Mouse (Mus musculus) midbrain, embryonic 16.5 days (tissue): ENCODE data around the gene Muc13. TPM values are rescaled to one million over a fixed set of nuclear protein-coding genes. Genes with fewer than 3 reads are reported as not detected.

Source experiments
- ATAC-seq: fragments of 200-750 bp; cut with Nextera tagmentation; 2 replicates; pipeline ENCODE4 v1.8.0; 2017; ENCODE audit warnings: moderate TSS enrichment
- H3K27ac ChIP-seq: fragments of 300-500 bp; sonication (generic); 2 replicates; pipeline ENCODE4 v1.5.1; 2014; ENCODE audit warnings: mild to moderate bottlenecking, low read length, mixed read lengths
- H3K27me3 ChIP-seq: fragments of 300-500 bp; sonication (generic); 2 replicates; pipeline ENCODE4 v1.6.1; 2014; ENCODE audit warnings: low read depth, low read length, mixed read lengths; ENCODE audit not compliant: control insufficient read depth, insufficient read depth
- H3K36me3 ChIP-seq: fragments of 300-500 bp; sonication (generic); 2 replicates; pipeline ENCODE4 v1.6.1; 2014; ENCODE audit warnings: mild to moderate bottlenecking, low read length, moderate library complexity, mixed read lengths; ENCODE audit not compliant: control insufficient read depth, insufficient read depth
- H3K4me1 ChIP-seq: fragments of 300-500 bp; sonication (generic); 2 replicates; pipeline ENCODE4 v1.6.1; 2014; ENCODE audit warnings: mild to moderate bottlenecking, low read length, mixed read lengths; ENCODE audit not compliant: control insufficient read depth, insufficient read depth
- H3K4me2 ChIP-seq: fragments of 300-500 bp; sonication (generic); 2 replicates; pipeline ENCODE4 v1.6.1; 2014; ENCODE audit warnings: mild to moderate bottlenecking, low read length, mixed read lengths
- H3K4me3 ChIP-seq: fragments of 300-500 bp; sonication (generic); 2 replicates; pipeline ENCODE4 v1.5.1; 2014; ENCODE audit warnings: low read depth, mild to moderate bottlenecking, low read length, moderate library complexity, mixed read lengths
- H3K9ac ChIP-seq: fragments of 300-500 bp; sonication (generic); 2 replicates; pipeline ENCODE4 v1.6.1; 2014; ENCODE audit warnings: low read depth, low read length, mixed read lengths
- H3K9me3 ChIP-seq: fragments of 300-500 bp; sonication (generic); replicated peaks from 2 replicates; pipeline ENCODE4 v1.6.1; 2014; ENCODE audit warnings: mild to moderate bottlenecking, low read length, mixed read lengths; ENCODE audit not compliant: control insufficient read depth, poor library complexity, severe bottlenecking
- WGBS: fragments of 180-500 bp; shearing (Covaris S2); extraction: QIAGEN DNeasy Blood & Tissue Kit; methylation state at CpG from one replicate; pipeline ENCODE4 v1.1.7; 2014; 5-methylcytosine and 5-hydroxymethylcytosine counted together
- polyA plus RNA-seq: library from polyadenylated mRNA; unstranded; fragments of >200 nt; fragmentation: Nextera tagmentation; extraction: Ambion mirVana; gene quantifications from 2 replicates; pipeline ENCODE4 v1.2.1, GENCODE M21; 2015

The Muc13 gene
- polyA plus RNA-seq: not detected in 2 replicates

GRCm38 (mm10) chr16:33793846-33794791 lies at the start of gene Muc13:
Muc13 (plus strand) TSS chr16:33794037.
- ATAC-seq: no peak
- no peaks in the 10 kb centered on the region for H3K36me3 ChIP-seq
- H3K27me3 ChIP-seq: no peaks in the 10 kb centered on the region
- 89% methylated on average over 10 of the region's 10 CpGs for WGBS
- no peak within 1 kb of the TSS for H3K4me3 ChIP-seq
- H3K9me3 ChIP-seq: no peaks in the 10 kb centered on the region
- no peak within 1 kb of the TSS for H3K4me2 ChIP-seq
- no peak within 1 kb of the TSS for H3K27ac ChIP-seq
- no peak within 1 kb of the TSS for H3K9ac ChIP-seq
- no peaks in the 10 kb centered on the region for H3K4me1 ChIP-seq

GRCm38 (mm10) chr16:33744622-33745419 lies 49.0 kb upstream of the Muc13 start:
- ATAC-seq: peak; percentile 61
- 58% methylated on average over 7 of the region's 7 CpGs for WGBS
- Histone ChIP-seq H3K4me1 (peaks cover 8% of the 10 kb centered on the region; the same call in 1 of the 2 replicates), H3K9me3 (no peaks in the 10 kb centered on the region), H3K27me3 (no peaks in the 10 kb centered on the region), H3K4me3 (no peak overlapping the region), H3K27ac (no peak overlapping the region), H3K36me3 (no peaks in the 10 kb centered on the region), H3K9ac (no peak overlapping the region), H3K4me2 (no peak overlapping the region)

GRCm38 (mm10) chr16:33745457-33745856 lies 48.4 kb upstream of the Muc13 start:
- no peaks in the 10 kb centered on the region for H3K9me3 ChIP-seq
- no peak overlapping the region for H3K4me2 ChIP-seq
- no peak overlapping the region for H3K9ac ChIP-seq
- H3K4me1 ChIP-seq: peaks cover 8% of the 10 kb centered on the region; the same call in 1 of the 2 replicates
- no peak overlapping the region for H3K4me3 ChIP-seq
- no peak overlapping the region for H3K27ac ChIP-seq
- H3K36me3 ChIP-seq: no peaks in the 10 kb centered on the region
- H3K27me3 ChIP-seq: no peaks in the 10 kb centered on the region
- WGBS: 79% methylated on average over 7 of the region's 7 CpGs
- no peak for ATAC-seq

- Histone ChIP-seq H3K36me3 (no peaks in the 10 kb centered on the region), H3K4me2 (no peak overlapping the region), H3K4me3 (no peak overlapping the region), H3K27me3 (no peaks in the 10 kb centered on the region), H3K27ac (no peak overlapping the region), H3K9me3 (no peaks in the 10 kb centered on the region), H3K9ac (no peak overlapping the region), H3K4me1 (peaks cover 5% of the 10 kb centered on the region; the same call in 1 of the 2 replicates)
- no peak for ATAC-seq
- 82% methylated on average over 10 of the region's 10 CpGs for WGBS
Observed at GRCm38 (mm10) chr16:33746074-33746676, 47.7 kb upstream of the Muc13 start.

GRCm38 (mm10) chr16:33747346-33747954 lies 46.4 kb upstream of the Muc13 start:
- Histone ChIP-seq H3K9ac (no peak overlapping the region), H3K9me3 (no peaks in the 10 kb centered on the region), H3K27ac (no peak overlapping the region), H3K4me2 (no peak overlapping the region), H3K27me3 (no peaks in the 10 kb centered on the region), H3K4me3 (no peak overlapping the region), H3K4me1 (no peaks in the 10 kb centered on the region), H3K36me3 (no peaks in the 10 kb centered on the region)
- WGBS: 66% methylated on average over 7 of the region's 7 CpGs
- no peak for ATAC-seq

GRCm38 (mm10) chr16:33747994-33748393 lies 45.8 kb upstream of the Muc13 start:
- H3K9me3 ChIP-seq: no peaks in the 10 kb centered on the region
- H3K27ac ChIP-seq: no peak overlapping the region
- no peak overlapping the region for H3K9ac ChIP-seq
- H3K4me3 ChIP-seq: no peak overlapping the region
- no peaks in the 10 kb centered on the region for H3K36me3 ChIP-seq
- no peak for ATAC-seq
- WGBS: 91% methylated on average over 2 of the region's 2 CpGs
- no peaks in the 10 kb centered on the region for H3K27me3 ChIP-seq
- H3K4me2 ChIP-seq: no peak overlapping the region
- H3K4me1 ChIP-seq: no peaks in the 10 kb centered on the region

- Histone ChIP-seq H3K4me2 (no peak overlapping the region), H3K9ac (no peak overlapping the region), H3K36me3 (no peaks in the 10 kb centered on the region), H3K4me1 (no peaks in the 10 kb centered on the region), H3K9me3 (no peaks in the 10 kb centered on the region), H3K27me3 (no peaks in the 10 kb centered on the region), H3K27ac (no peak overlapping the region), H3K4me3 (no peak overlapping the region)
- WGBS: 55% methylated on average over 13 of the region's 13 CpGs
- no peak for ATAC-seq
Observed at GRCm38 (mm10) chr16:33751152-33751551, 42.7 kb upstream of the Muc13 start.

GRCm38 (mm10) chr16:33751590-33751989 lies 42.2 kb upstream of the Muc13 start:
- H3K4me3 ChIP-seq: no peak overlapping the region
- H3K4me2 ChIP-seq: no peak overlapping the region
- H3K9ac ChIP-seq: no peak overlapping the region
- WGBS: 73% methylated on average over 12 of the region's 12 CpGs
- H3K27me3 ChIP-seq: no peaks in the 10 kb centered on the region
- no peak for ATAC-seq
- H3K4me1 ChIP-seq: no peaks in the 10 kb centered on the region
- H3K36me3 ChIP-seq: no peaks in the 10 kb centered on the region
- H3K9me3 ChIP-seq: no peaks in the 10 kb centered on the region
- no peak overlapping the region for H3K27ac ChIP-seq
